Mouse (Mus musculus) CH12.LX (cell line): Measurements from ENCODE around the gene Gm5737. TPM values are rescaled to one million over a fixed set of nuclear protein-coding genes. Genes with fewer than 3 reads are reported as not detected.
A peak's percentile ranks its signal among the peaks of the same experiment; 100 is the strongest.

Source experiments
- DNase-seq: peaks from one replicate; pipeline ENCODE4 v3.0.0-alpha.2; 2013; ENCODE audit errors: extremely low read depth
- H3K27ac ChIP-seq: 2 replicates; pipeline ENCODE4 v1.5.1; 2012; ENCODE audit warnings: low read depth, mild to moderate bottlenecking, control low read depth, moderate library complexity; ENCODE audit not compliant: insufficient read depth
- H3K27me3 ChIP-seq: replicated peaks from 2 replicates; pipeline ENCODE3; 2012; ENCODE audit warnings: inconsistent platforms
- H3K36me3 ChIP-seq, 2 experiments: replicated peaks in 1 of 2; 2 replicates each; pipeline versions ENCODE3 to v1.6.1; 2012; ENCODE audit warnings: inconsistent platforms in 1 of 2, low read length in 1 of 2, mild to moderate bottlenecking in 1 of 2, mixed read lengths in 1 of 2, moderate library complexity in 1 of 2; ENCODE audit not compliant: control insufficient read depth in 1 of 2, insufficient read depth in 1 of 2
- H3K4me1 ChIP-seq, 2 experiments: 2 replicates each; pipeline ENCODE4 v1.6.1; 2012; ENCODE audit warnings: inconsistent platforms in 1 of 2, moderate library complexity in 1 of 2; ENCODE audit not compliant: insufficient read depth in 2 of 2, control insufficient read depth in 1 of 2
- H3K4me2 ChIP-seq: 2 replicates; pipeline ENCODE4 v1.6.1; 2012; ENCODE audit warnings: low read depth, mild to moderate bottlenecking, control low read depth; ENCODE audit not compliant: poor library complexity, insufficient read depth, severe bottlenecking
- H3K4me3 ChIP-seq, 3 experiments: fragments of 150-350 bp in 1 of 3; sonication (generic) in 1 of 3; replicated peaks in 1 of 3; 2 replicates each; pipeline versions ENCODE3 to v1.5.1; 2011 to 2012; ENCODE audit warnings: low read depth in 2 of 3, low read length in 2 of 3, mild to moderate bottlenecking in 2 of 3, moderate library complexity in 2 of 3, control low read depth in 1 of 3, improper control_type of control experiment in 1 of 3, inconsistent platforms in 1 of 3, mixed read lengths in 1 of 3; ENCODE audit not compliant: poor library complexity in 1 of 3
- H3K79me2 ChIP-seq: replicated peaks from 2 replicates; pipeline ENCODE4 v1.6.1; 2012; ENCODE audit warnings: mild to moderate bottlenecking, moderate library complexity; ENCODE audit not compliant: control insufficient read depth, poor library complexity, insufficient read depth, severe bottlenecking; ENCODE audit errors: extremely low read depth
- H3K9ac ChIP-seq: 2 replicates; pipeline ENCODE4 v1.6.1; 2012; ENCODE audit warnings: low read depth, mild to moderate bottlenecking, control low read depth, moderate library complexity; ENCODE audit not compliant: insufficient read depth
- H3K9me3 ChIP-seq: replicated peaks from 2 replicates; pipeline ENCODE3; 2012; ENCODE audit warnings: low read length, inconsistent platforms, mixed read lengths
- BHLHE40 ChIP-seq: IDR thresholded peaks from 2 replicates; pipeline ENCODE4 v1.6.1; 2011; ENCODE audit warnings: mild to moderate bottlenecking, low read depth, low read length, improper control_type of control experiment
- CTCF ChIP-seq, 2 experiments: IDR thresholded peaks in 1 of 2; conservative IDR thresholded peaks in 1 of 2; 2 replicates each; pipeline ENCODE4 v1.5.1; 2011 to 2012; ENCODE audit warnings: low read depth in 2 of 2, low read length in 2 of 2, improper control_type of control experiment in 1 of 2, inconsistent platforms in 1 of 2, mild to moderate bottlenecking in 1 of 2, moderate library complexity in 1 of 2
- E2F4 ChIP-seq: IDR thresholded peaks from 2 replicates; pipeline ENCODE4 v1.6.1; 2011; ENCODE audit warnings: low read depth, low read length, improper control_type of control experiment; ENCODE audit not compliant: insufficient replicate concordance
- ETS1 ChIP-seq: conservative IDR thresholded peaks from 2 replicates; pipeline ENCODE4 v1.6.1; 2012; ENCODE audit warnings: low read depth, mild to moderate bottlenecking, inconsistent platforms, low read length, improper control_type of control experiment, moderate library complexity
- IRF4 ChIP-seq: IDR thresholded peaks from 2 replicates; pipeline ENCODE4 v1.6.1; 2014; ENCODE audit warnings: low read depth, mild to moderate bottlenecking, inconsistent platforms, low read length, improper control_type of control experiment
- JUND ChIP-seq: conservative IDR thresholded peaks from 2 replicates; pipeline ENCODE4 v1.6.1; 2011; ENCODE audit warnings: low read depth, low read length, improper control_type of control experiment
- MAX ChIP-seq: IDR thresholded peaks from 2 replicates; pipeline ENCODE4 v1.6.1; 2011; ENCODE audit warnings: low read length, improper control_type of control experiment
- MAZ ChIP-seq: IDR thresholded peaks from 2 replicates; pipeline ENCODE4 v1.6.1; 2012; ENCODE audit warnings: low read depth, mild to moderate bottlenecking, inconsistent platforms, low read length, improper control_type of control experiment, moderate library complexity
- MXI1 ChIP-seq: IDR thresholded peaks from 2 replicates; pipeline ENCODE4 v1.6.1; 2011; ENCODE audit warnings: mild to moderate bottlenecking, low read depth, low read length, improper control_type of control experiment
- NRF1 ChIP-seq: IDR thresholded peaks from 2 replicates; pipeline ENCODE4 v1.6.1; 2014; ENCODE audit warnings: low read depth, mild to moderate bottlenecking, inconsistent platforms, low read length, improper control_type of control experiment, moderate library complexity
- RAD21 ChIP-seq: IDR thresholded peaks from 2 replicates; pipeline ENCODE4 v1.6.1; 2011; ENCODE audit warnings: low read depth, mild to moderate bottlenecking, low read length, improper control_type of control experiment, moderate library complexity
- SMC3 ChIP-seq: IDR thresholded peaks from 2 replicates; pipeline ENCODE4 v1.6.1; 2011; ENCODE audit warnings: low read depth, low read length, improper control_type of control experiment
- USF2 ChIP-seq: conservative IDR thresholded peaks from 2 replicates; pipeline ENCODE4 v1.6.1; 2011; ENCODE audit warnings: low read depth, low read length, improper control_type of control experiment
- ZKSCAN1 ChIP-seq: IDR thresholded peaks from 2 replicates; pipeline ENCODE4 v1.6.1; 2012; ENCODE audit warnings: low read depth, inconsistent platforms, low read length, improper control_type of control experiment, borderline replicate concordance
- ZMIZ1 ChIP-seq: IDR thresholded peaks from 2 replicates; pipeline ENCODE4 v1.6.1; 2012; ENCODE audit warnings: low read depth, mild to moderate bottlenecking, inconsistent platforms, low read length, improper control_type of control experiment
- dilution Hi-C: fragments of 300-500 bp; cut with MboI; formaldehyde crosslinking; loops from 2 replicates; pipeline ENCODE4 v1.14.3; 2020; ENCODE audit warnings: low sequenced_read_pairs; ENCODE audit not compliant: extremely low pct_unique_long_range_greater_than_20kb, extremely low pct_ligation_motif_present
- in situ Hi-C: fragments of 300-500 bp; cut with MboI; formaldehyde crosslinking; loops from 3 replicates; pipeline ENCODE4 v1.14.3; 2019; ENCODE audit warnings: low sequenced_read_pairs, low pct_ligation_motif_present, low pct_unique_long_range_greater_than_20kb, mixed read lengths
- polyA plus RNA-seq: library from polyadenylated mRNA; unstranded; fragments of >175 nt; gene quantifications from 2 replicates; pipeline ENCODE4 v1.2.1, GENCODE M21; 2012; ENCODE audit warnings: low read depth; ENCODE audit not compliant: insufficient read length
- total RNA-seq, 2 experiments: library from RNA; depleted of rRNA; stranded (reverse); fragments of 300-350 nt in 1 of 2; fragments of >200 nt in 1 of 2; gene quantifications; 2 replicates each; pipeline ENCODE4 v1.2.3; 2012 to 2014

Gene Gm5737
- total and polyA plus RNA-seq, 3 experiments: not detected

GRCm38 (mm10) chr7:120826408-120826807, 14.2 kb downstream of the Gm5737 start:
- H3K79me2 ChIP-seq: no peaks in the 10 kb centered on the region
- peaks cover 0 to 23% of the 10 kb centered on the region in 2 experiments; a peak in 3 of 4 replicates for H3K4me1 ChIP-seq
- no peak overlapping the region for H3K4me3 ChIP-seq
- H3K9ac ChIP-seq: no peak overlapping the region
- in situ Hi-C loops: loop anchor here (5.0 to 10.0 kb wide), 3 partner anchors 72 to 192 kb away; partner anchors contain the start of genes Pdzd9 and Uqcrc2
- H3K27ac ChIP-seq: no peak overlapping the region
- DNase-seq: no peak
- H3K27me3 ChIP-seq: peaks cover 41% of the 10 kb centered on the region
- TF ChIP-seq CTCF (conservative IDR thresholded peaks at IDR 0.05 in 1 of 2, IDR thresholded peaks at IDR 0.05 in 1 of 2; ENCODE audit: low read depth in 2 of 2, low read length in 2 of 2) (peak; percentile 25 to 74; a peak in 2 of 4 replicates), RAD21 (peak; percentile 43), SMC3 (peak; percentile 61), ZMIZ1 (no peak)
- no peaks in the 10 kb centered on the region for H3K36me3 ChIP-seq
- H3K4me2 ChIP-seq: no peak overlapping the region
- no peaks in the 10 kb centered on the region for H3K9me3 ChIP-seq
- dilution Hi-C loops: no loop called here

- dilution Hi-C loops (no loop called here), in situ Hi-C loops (loop anchor here (10.0 kb wide), 1 partner anchor 204 kb away; the partner anchor contains the start of gene Mettl9)
- no peak overlapping the region for H3K27ac ChIP-seq
- no peaks in the 10 kb centered on the region for H3K36me3 ChIP-seq
- H3K27me3 ChIP-seq: peaks cover 59% of the 10 kb centered on the region
- no peak overlapping the region for H3K9ac ChIP-seq
- peak overlapping the region; percentile 60 to 72 (median 68) for H3K4me3 ChIP-seq
- no peak for DNase-seq
- H3K79me2 ChIP-seq: no peaks in the 10 kb centered on the region
- TF ChIP-seq E2F4 (no peak), NRF1 (0 out of 2 replicates have a peak, but pooled peaks have one; percentile 11), CTCF (conservative IDR thresholded peaks at IDR 0.05 in 1 of 2, IDR thresholded peaks at IDR 0.05 in 1 of 2; ENCODE audit: low read depth in 2 of 2, low read length in 2 of 2) (no peak), USF2 (no peak), ETS1 (no peak)
- peaks cover 0 to 30% of the 10 kb centered on the region in 2 experiments; a peak in 3 of 4 replicates for H3K4me1 ChIP-seq
- H3K9me3 ChIP-seq: no peaks in the 10 kb centered on the region
- H3K4me2 ChIP-seq: peak overlapping the region; percentile 62
Measured at GRCm38 (mm10) chr7:120830431-120831381, 18.5 kb downstream of the Gm5737 start.

GRCm38 (mm10) chr7:120834426-120834825, 22.3 kb downstream of the Gm5737 start:
- H3K27me3 ChIP-seq: peaks cover 42% of the 10 kb centered on the region
- H3K36me3 ChIP-seq: no peaks in the 10 kb centered on the region
- peak overlapping the region; percentile 89 for H3K4me2 ChIP-seq
- peak; percentile 51 for DNase-seq
- H3K27ac ChIP-seq: no peak overlapping the region
- peak overlapping the region; percentile 7; the same call in 1 of the 2 replicates for H3K9ac ChIP-seq
- H3K9me3 ChIP-seq: no peaks in the 10 kb centered on the region
- TF ChIP-seq MAZ (peak; percentile 94), IRF4 (0 out of 2 replicates have a peak, but pooled peaks have one; percentile 5), ZKSCAN1 (no peak), JUND (peak; percentile 58; the same call in 1 of the 2 replicates), MAX (no peak), BHLHE40 (no peak), E2F4 (no peak), MXI1 (no peak)
- H3K4me1 ChIP-seq: peaks cover 0 to 20% of the 10 kb centered on the region in 2 experiments; a peak in 3 of 4 replicates
- H3K4me3 ChIP-seq: peak overlapping the region; percentile 62 to 73 (median 67)
- H3K79me2 ChIP-seq: no peaks in the 10 kb centered on the region
- in situ Hi-C loops (loop anchor here (10.0 kb wide), 1 partner anchor 200 kb away; the partner anchor contains the start of gene Mettl9), dilution Hi-C loops (no loop called here)
